Mouse (Mus musculus) neural tube, embryonic 15.5 days (tissue): ENCODE data around the gene Gria4. TPM values are rescaled to one million over a fixed set of nuclear protein-coding genes. Genes with fewer than 3 reads are reported as not detected.

Experiments
- ATAC-seq: fragments of 200-750 bp; cut with Nextera tagmentation; 2 replicates; pipeline ENCODE4 v1.8.0; 2017; ENCODE audit warnings: mild to moderate bottlenecking, moderate TSS enrichment, moderate library complexity; ENCODE audit not compliant: low FRiP score
- H3K27ac ChIP-seq: fragments of 300-500 bp; sonication (generic); replicated peaks from 2 replicates; pipeline ENCODE4 v1.5.1; 2015; ENCODE audit warnings: mild to moderate bottlenecking, inconsistent platforms
- H3K27me3 ChIP-seq: fragments of 300-500 bp; sonication (generic); replicated peaks from 2 replicates; pipeline ENCODE4 v1.6.1; 2015; ENCODE audit warnings: inconsistent platforms
- H3K36me3 ChIP-seq: fragments of 300-500 bp; sonication (generic); 2 replicates; pipeline ENCODE4 v1.6.1; 2015; ENCODE audit warnings: inconsistent platforms
- H3K4me1 ChIP-seq: fragments of 300-500 bp; sonication (generic); 2 replicates; pipeline ENCODE4 v1.6.1; 2015; ENCODE audit warnings: inconsistent platforms
- H3K4me2 ChIP-seq: fragments of 300-500 bp; sonication (generic); 2 replicates; pipeline ENCODE4 v1.6.1; 2015; ENCODE audit warnings: inconsistent platforms, mild to moderate bottlenecking, moderate library complexity
- H3K4me3 ChIP-seq: fragments of 300-500 bp; sonication (generic); replicated peaks from 2 replicates; pipeline ENCODE4 v1.5.1; 2015; ENCODE audit warnings: mild to moderate bottlenecking, inconsistent platforms
- H3K9ac ChIP-seq: fragments of 300-500 bp; sonication (generic); replicated peaks from 2 replicates; pipeline ENCODE4 v1.6.1; 2015; ENCODE audit warnings: mild to moderate bottlenecking, inconsistent platforms
- H3K9me3 ChIP-seq: fragments of 300-500 bp; sonication (generic); replicated peaks from 2 replicates; pipeline ENCODE4 v1.6.1; 2016; ENCODE audit warnings: inconsistent platforms
- WGBS: fragments of 180-500 bp; shearing (Covaris S2); methylation state at CpG from one replicate; pipeline ENCODE4 v1.1.7; 2015; ENCODE audit warnings: mixed read lengths; 5-methylcytosine and 5-hydroxymethylcytosine counted together
- polyA plus RNA-seq: library from polyadenylated mRNA; unstranded; fragments of >200 nt; fragmentation: Nextera tagmentation; extraction: Ambion mirVana; gene quantifications from 2 replicates; pipeline ENCODE4 v1.2.1, GENCODE M21; 2015

Gria4 gene
- polyA plus RNA-seq, 1 experiment from 2014 or later: 44.0 TPM

- H3K4me2 ChIP-seq: no peak overlapping the region
- H3K36me3 ChIP-seq: no peaks in the 10 kb centered on the region
- no peaks in the 10 kb centered on the region for H3K9me3 ChIP-seq
- H3K4me1 ChIP-seq: no peaks in the 10 kb centered on the region
- WGBS: 76% methylated on average over 1 of the region's 1 CpGs
- H3K27ac ChIP-seq: no peak overlapping the region
- H3K9ac ChIP-seq: no peak overlapping the region
- H3K4me3 ChIP-seq: no peak overlapping the region
- ATAC-seq: no peak
- H3K27me3 ChIP-seq: no peaks in the 10 kb centered on the region
Measured at GRCm38 (mm10) chr9:4679099-4679498, 116.9 kb downstream of the Gria4 start.

- whole genome bisulfite sequencing: 85% methylated on average over 2 of the region's 2 CpGs
- Histone ChIP-seq H3K9me3 (no peaks in the 10 kb centered on the region), H3K27ac (no peak overlapping the region), H3K27me3 (no peaks in the 10 kb centered on the region), H3K4me3 (no peak overlapping the region), H3K4me1 (no peaks in the 10 kb centered on the region), H3K9ac (no peak overlapping the region), H3K36me3 (no peaks in the 10 kb centered on the region), H3K4me2 (no peak overlapping the region)
- ATAC-seq: no peak
Measured at GRCm38 (mm10) chr9:4665691-4666090, 130.3 kb downstream of the Gria4 start.

DNA sequence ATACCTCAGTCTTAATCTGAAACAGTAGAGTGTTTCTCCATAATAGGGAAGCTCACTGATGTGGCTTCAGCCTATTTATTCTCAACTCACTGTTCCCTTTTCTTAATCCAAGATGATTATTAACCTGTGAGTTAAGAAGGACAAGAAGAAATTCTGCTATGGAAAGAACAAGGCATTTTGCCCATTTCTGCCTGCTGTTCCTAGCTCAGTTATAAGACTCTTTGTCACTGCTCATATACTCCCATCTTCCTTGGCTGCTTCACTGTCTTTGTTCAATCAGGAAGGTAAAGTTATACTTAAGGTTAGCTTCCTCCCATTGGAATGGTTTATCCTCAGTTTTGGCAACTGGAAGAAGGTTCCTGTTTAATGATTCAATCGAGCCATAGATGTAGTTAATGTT, 133.6 kb downstream of the Gria4 start:
- Histone ChIP-seq H3K27ac (no peak overlapping the region), H3K4me2 (no peak overlapping the region), H3K9ac (no peak overlapping the region), H3K4me3 (no peak overlapping the region), H3K36me3 (no peaks in the 10 kb centered on the region), H3K27me3 (no peaks in the 10 kb centered on the region), H3K9me3 (no peaks in the 10 kb centered on the region), H3K4me1 (no peaks in the 10 kb centered on the region)
- 84% methylated on average over 1 of the region's 1 CpGs for WGBS
- no peak for ATAC-seq

DNA sequence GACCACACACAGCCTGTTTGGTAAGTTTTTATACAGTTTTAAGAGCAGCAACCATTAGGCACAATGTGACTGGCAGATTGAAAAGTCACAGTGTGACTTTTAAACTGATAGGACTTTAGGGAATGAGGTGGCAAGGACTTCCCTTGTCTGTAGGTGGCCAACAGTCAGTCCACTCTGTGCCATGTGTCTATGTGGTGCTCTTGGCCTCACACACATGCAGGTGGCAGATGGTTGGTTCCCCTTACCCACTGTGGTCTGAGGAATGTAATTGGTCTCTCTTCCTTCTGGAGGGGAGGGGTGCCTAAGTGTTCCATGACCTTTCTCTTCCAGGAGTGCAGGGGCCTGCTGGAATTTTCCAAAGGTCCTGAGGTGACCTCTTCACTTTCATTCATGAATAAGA, 137.1 kb downstream of the Gria4 start:
- H3K27me3 ChIP-seq: no peaks in the 10 kb centered on the region

GRCm38 (mm10) chr9:4654333-4654732, 141.7 kb downstream of the Gria4 start:
- no peaks in the 10 kb centered on the region for H3K4me1 ChIP-seq
- no peaks in the 10 kb centered on the region for H3K27me3 ChIP-seq
- no peak overlapping the region for H3K4me2 ChIP-seq
- 78% methylated on average over 1 of the region's 1 CpGs for WGBS
- no peaks in the 10 kb centered on the region for H3K9me3 ChIP-seq
- no peak overlapping the region for H3K4me3 ChIP-seq
- no peak overlapping the region for H3K27ac ChIP-seq
- H3K9ac ChIP-seq: no peak overlapping the region
- no peak for ATAC-seq
- no peaks in the 10 kb centered on the region for H3K36me3 ChIP-seq

More for the DNA sequence above, 137.1 kb downstream of the Gria4 start:
- no peak for ATAC-seq
- Histone ChIP-seq H3K4me1 (no peaks in the 10 kb centered on the region), H3K4me2 (no peak overlapping the region), H3K9ac (no peak overlapping the region), H3K9me3 (no peaks in the 10 kb centered on the region), H3K36me3 (no peaks in the 10 kb centered on the region), H3K4me3 (no peak overlapping the region), H3K27ac (no peak overlapping the region)

DNA sequence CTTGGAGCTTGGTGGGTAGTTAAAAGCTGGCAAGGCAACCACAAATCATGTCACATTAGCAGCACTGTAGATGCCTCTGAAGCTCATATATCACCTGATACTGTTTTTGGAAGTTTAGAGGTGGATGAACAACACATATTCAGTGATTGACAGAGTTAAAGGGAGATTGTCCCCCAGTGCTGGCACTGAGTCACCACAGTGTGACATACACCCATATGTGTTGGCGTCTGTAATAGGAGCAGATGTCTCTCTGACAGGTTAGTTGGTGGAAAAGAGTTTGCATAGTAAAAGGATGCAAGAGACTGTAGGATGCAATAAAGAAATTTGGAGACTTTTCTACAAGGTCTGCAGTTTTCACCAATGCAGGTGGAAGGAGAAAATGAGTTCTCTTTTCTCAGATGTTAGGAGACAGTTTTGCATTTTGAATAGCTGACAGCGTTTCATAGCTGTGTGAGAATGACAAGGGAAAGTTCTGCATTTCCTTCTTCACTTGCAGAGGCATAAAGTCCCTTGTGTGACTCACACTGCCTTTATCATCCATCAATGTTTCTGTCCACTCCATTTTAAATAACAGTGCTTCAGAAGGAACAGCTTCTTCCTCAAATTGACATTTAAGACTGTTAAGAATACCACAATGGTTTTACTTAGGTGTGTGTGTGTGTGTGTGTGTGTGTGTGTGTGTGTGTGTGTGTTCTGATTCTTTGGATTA, 156.7 kb downstream of the Gria4 start:
- H3K9me3 ChIP-seq: no peaks in the 10 kb centered on the region
- WGBS: 53% methylated on average over 2 of the region's 2 CpGs
- no peak for ATAC-seq
- H3K4me1 ChIP-seq: no peaks in the 10 kb centered on the region
- no peak overlapping the region for H3K4me2 ChIP-seq
- H3K4me3 ChIP-seq: no peak overlapping the region
- no peak overlapping the region for H3K27ac ChIP-seq
- H3K27me3 ChIP-seq: no peaks in the 10 kb centered on the region
- no peaks in the 10 kb centered on the region for H3K36me3 ChIP-seq
- H3K9ac ChIP-seq: no peak overlapping the region

GRCm38 (mm10) chr9:4631910-4632309, 164.1 kb downstream of the Gria4 start:
- Histone ChIP-seq H3K36me3 (no peaks in the 10 kb centered on the region), H3K4me2 (no peak overlapping the region), H3K4me3 (no peak overlapping the region), H3K27ac (no peak overlapping the region), H3K4me1 (no peaks in the 10 kb centered on the region), H3K9ac (no peak overlapping the region), H3K9me3 (no peaks in the 10 kb centered on the region), H3K27me3 (no peaks in the 10 kb centered on the region)
- 81% methylated on average over 4 of the region's 4 CpGs for WGBS
- ATAC-seq: no peak

DNA sequence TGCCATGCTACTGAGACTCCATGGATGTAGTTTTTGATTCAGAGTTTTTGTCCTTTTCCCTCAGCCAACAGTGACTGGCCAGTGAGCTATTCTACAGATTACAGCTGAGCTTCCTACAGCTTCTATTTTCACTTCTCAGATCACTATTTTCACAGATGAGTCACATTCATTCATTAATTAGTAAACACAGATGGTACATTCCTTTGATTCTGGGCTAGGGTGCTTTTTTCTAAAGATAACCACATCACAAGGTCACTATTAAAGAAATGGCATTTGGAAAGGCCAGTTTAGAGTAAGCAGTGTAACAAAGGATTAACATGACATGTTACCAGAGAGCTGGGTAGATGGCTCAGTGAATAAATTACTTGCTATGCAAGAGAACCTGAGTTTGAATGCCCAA, 180.7 kb downstream of the Gria4 start:
- Histone ChIP-seq H3K4me2 (no peak overlapping the region), H3K9me3 (no peaks in the 10 kb centered on the region), H3K4me1 (no peaks in the 10 kb centered on the region), H3K4me3 (no peak overlapping the region), H3K36me3 (no peaks in the 10 kb centered on the region), H3K27ac (no peak overlapping the region), H3K27me3 (no peaks in the 10 kb centered on the region), H3K9ac (no peak overlapping the region)
- no peak for ATAC-seq

DNA sequence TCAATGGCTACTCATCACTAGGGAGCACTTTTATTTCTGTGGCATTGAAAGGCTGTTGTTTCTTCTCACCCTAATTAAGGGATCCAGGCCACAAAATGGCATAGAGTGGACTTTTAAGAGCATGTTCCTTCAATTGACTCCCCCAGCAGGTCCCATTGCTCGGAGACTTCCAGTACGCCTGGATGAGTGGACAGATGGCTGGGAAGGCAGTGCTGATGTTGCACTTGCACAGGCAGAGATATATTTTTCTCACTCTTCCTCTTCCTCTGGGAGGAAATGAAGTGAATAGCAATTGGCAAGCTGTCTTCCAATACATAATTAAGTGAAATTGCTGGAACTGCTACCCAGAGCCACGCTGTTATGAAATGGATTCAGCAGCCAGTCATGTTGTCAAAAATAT, 190.7 kb downstream of the Gria4 start:
- Histone ChIP-seq H3K4me1 (no peaks in the 10 kb centered on the region), H3K9ac (no peak overlapping the region), H3K27me3 (no peaks in the 10 kb centered on the region), H3K27ac (no peak overlapping the region), H3K4me2 (no peak overlapping the region), H3K36me3 (no peaks in the 10 kb centered on the region), H3K9me3 (no peaks in the 10 kb centered on the region), H3K4me3 (no peak overlapping the region)
- 57% methylated on average over 3 of the region's 3 CpGs for WGBS
- ATAC-seq: no peak

DNA sequence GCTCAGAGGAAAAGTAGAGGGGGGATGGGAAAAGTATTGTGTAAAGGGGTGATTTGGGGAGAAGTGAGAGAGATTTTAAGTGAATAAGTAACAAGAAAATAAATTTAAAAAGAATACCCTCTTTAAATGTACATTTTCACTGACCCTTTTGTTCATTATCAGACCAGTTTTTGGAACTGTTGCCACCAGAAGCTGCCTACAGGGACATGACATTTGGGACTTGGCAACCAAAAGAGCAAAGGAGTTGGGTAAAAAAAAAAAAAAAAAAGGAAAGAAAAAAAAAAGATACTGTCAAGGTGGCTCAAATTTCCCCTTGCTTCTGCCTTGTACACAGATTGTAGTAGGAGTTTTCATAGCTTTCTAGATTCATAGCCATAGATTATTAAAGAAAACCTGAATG, 191.8 kb downstream of the Gria4 start:
- no peak overlapping the region for H3K4me2 ChIP-seq
- H3K4me1 ChIP-seq: no peaks in the 10 kb centered on the region
- no peak overlapping the region for H3K9ac ChIP-seq
- no peaks in the 10 kb centered on the region for H3K9me3 ChIP-seq
- H3K36me3 ChIP-seq: no peaks in the 10 kb centered on the region
- no peak overlapping the region for H3K27ac ChIP-seq
- no peaks in the 10 kb centered on the region for H3K27me3 ChIP-seq
- ATAC-seq: no peak
- no peak overlapping the region for H3K4me3 ChIP-seq

DNA sequence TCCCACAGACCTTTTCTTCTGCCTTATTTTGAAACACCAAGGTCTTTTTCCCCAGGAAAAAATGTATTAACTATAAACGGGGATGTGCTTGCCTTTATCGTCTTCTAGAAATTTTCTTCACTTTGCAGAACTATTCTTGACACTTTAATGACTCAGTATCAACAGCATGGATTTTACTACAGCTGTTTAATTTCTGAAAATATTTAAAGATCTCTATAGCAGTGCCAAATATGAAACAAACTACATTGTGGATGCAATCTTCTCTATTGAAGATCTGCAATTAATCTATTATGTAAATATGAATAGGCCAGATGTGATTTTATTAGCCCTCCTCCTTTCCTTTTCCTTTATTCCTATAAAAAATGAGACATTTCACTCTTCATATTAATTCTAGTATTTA, 194.2 kb downstream of the Gria4 start:
- 85% methylated on average over 2 of the region's 2 CpGs for WGBS

DNA sequence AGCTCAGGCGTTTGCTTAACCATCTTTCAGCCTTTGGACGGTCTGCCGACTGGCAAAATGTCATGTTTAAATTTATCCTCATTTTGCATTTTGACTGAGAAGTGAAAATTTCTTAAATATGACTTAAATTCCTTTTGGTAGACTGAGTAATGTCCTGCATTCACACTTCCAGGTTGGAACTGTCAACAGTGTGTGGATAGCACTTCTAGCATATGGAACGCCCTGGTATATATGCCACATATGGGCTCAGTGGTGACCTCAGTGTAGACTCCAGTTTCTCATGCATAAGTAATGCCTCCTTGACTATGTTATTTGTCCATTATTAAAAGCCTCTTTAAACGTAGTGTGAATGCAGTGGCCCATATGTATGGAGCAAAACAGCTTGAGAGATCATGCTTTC, 222.4 kb downstream of the Gria4 start:
- 81% methylated on average over 5 of the region's 5 CpGs for WGBS
- H3K27ac ChIP-seq: no peak overlapping the region
- no peak overlapping the region for H3K4me2 ChIP-seq
- H3K36me3 ChIP-seq: no peaks in the 10 kb centered on the region
- no peak for ATAC-seq
- H3K4me3 ChIP-seq: no peak overlapping the region
- no peaks in the 10 kb centered on the region for H3K27me3 ChIP-seq
- no peak overlapping the region for H3K9ac ChIP-seq
- H3K9me3 ChIP-seq: no peaks in the 10 kb centered on the region
- no peaks in the 10 kb centered on the region for H3K4me1 ChIP-seq

More for the DNA sequence above, 194.2 kb downstream of the Gria4 start:
- no peaks in the 10 kb centered on the region for H3K9me3 ChIP-seq
- H3K36me3 ChIP-seq: no peaks in the 10 kb centered on the region
- H3K4me3 ChIP-seq: no peak overlapping the region
- no peak overlapping the region for H3K9ac ChIP-seq
- no peaks in the 10 kb centered on the region for H3K4me1 ChIP-seq
- H3K27me3 ChIP-seq: no peaks in the 10 kb centered on the region
- ATAC-seq: no peak
- H3K4me2 ChIP-seq: no peak overlapping the region
- H3K27ac ChIP-seq: no peak overlapping the region
